Mouse (Mus musculus) lung, adult 2 months (tissue): ENCODE data around the gene Sun1. TPM values are rescaled to one million over a fixed set of nuclear protein-coding genes. Genes with fewer than 3 reads are reported as not detected.

Experiments
- DNase-seq: peaks from one replicate; pipeline ENCODE4 v3.0.0; 2022
- H3K4me1 ChIP-seq: fragments of 200-500 bp; 2 replicates; pipeline ENCODE4 v1.6.1; 2011; ENCODE audit warnings: low read length; ENCODE audit not compliant: control insufficient read depth, insufficient read depth
- H3K4me3 ChIP-seq: fragments of 200-500 bp; replicated peaks from 2 replicates; pipeline ENCODE3; 2011; ENCODE audit warnings: low read depth, mild to moderate bottlenecking, control low read depth, low read length; ENCODE audit errors: extremely low read depth
- CTCF ChIP-seq: fragments of 200-500 bp; IDR thresholded peaks from 2 replicates; pipeline ENCODE4 v1.5.1; 2011; ENCODE audit warnings: mild to moderate bottlenecking, low read length, control low read depth; ENCODE audit not compliant: insufficient read depth
- POLR2A ChIP-seq: fragments of 200-500 bp; IDR thresholded peaks from 2 replicates; pipeline ENCODE4 v1.6.1; 2011; ENCODE audit warnings: low read depth, mild to moderate bottlenecking, control low read depth, low read length, borderline replicate concordance; ENCODE audit errors: extremely low read depth
- WGBS: fragments of 180-500 bp; shearing (Covaris S2); methylation state at CpG from one replicate; pipeline ENCODE4 v1.1.7; 2018; 5-methylcytosine and 5-hydroxymethylcytosine counted together
- polyA plus RNA-seq: library from polyadenylated mRNA; depleted of rRNA; stranded (reverse); fragments of >200 nt; gene quantifications from 2 replicates; pipeline ENCODE4 v1.2.3, GENCODE M21; 2012

The Sun1 gene
- polyA plus RNA-seq, 1 experiment, result 57.9 TPM

- 71% methylated on average over 11 of the region's 11 CpGs for WGBS
- DNase-seq, result no peak
- no peak overlapping the region for H3K4me3 ChIP-seq
- peaks cover 14% of the 10 kb centered on the region for H3K4me1 ChIP-seq
- no peak for TF ChIP-seq CTCF
- no peak for TF ChIP-seq POLR2A
Observed at GRCm38 (mm10) chr5:139202127-139202526, 1.7 kb downstream of the Sun1 start.

DNA sequence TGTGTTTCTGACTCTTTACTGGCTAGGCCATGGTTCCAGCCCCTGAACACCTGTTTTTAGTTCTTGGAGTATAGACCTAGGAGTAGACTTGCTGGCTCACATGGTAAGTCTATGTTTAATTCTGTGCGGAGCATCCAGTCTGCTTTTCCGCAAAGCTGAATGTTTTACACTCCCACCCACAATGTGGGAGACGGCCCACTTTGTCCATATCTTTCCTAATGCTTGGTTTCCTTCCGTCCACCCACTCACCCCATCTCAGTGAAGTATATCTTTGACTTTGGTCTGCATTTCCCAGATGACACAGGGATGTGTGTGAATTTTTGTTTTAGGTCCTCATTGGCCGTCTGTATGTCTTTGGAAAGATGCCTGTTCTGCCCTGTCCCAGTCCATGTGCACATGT lies 2.9 kb downstream of the Sun1 start:
- Histone ChIP-seq H3K4me3 (no peak overlapping the region), H3K4me1 (peaks cover 10% of the 10 kb centered on the region)
- TF ChIP-seq POLR2A (no peak), CTCF (no peak)
- 87% methylated on average over 5 of the region's 5 CpGs for WGBS
- DNase-seq, result no peak

DNA sequence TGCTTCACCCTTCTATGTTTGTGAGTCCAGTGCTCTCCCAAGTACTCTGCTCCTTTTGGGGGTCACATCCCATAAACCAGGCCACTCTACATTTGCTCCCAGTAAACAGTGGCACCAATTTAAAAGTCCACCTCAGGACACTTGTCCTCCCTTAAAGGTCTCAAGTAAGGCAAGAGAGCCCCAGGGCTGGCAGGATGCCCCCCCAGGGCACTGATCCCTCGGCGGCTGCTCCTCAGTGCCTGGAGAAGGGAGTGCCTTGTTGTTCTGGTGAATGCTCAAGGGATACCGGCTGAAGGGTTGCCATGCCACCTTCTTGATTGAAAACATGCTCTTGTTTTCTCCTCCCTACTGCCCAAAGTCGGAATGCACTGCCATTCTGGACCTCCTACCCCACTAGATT lies 5.6 kb downstream of the Sun1 start:
- 47% methylated on average over 4 of the region's 4 CpGs for whole genome bisulfite sequencing

DNA sequence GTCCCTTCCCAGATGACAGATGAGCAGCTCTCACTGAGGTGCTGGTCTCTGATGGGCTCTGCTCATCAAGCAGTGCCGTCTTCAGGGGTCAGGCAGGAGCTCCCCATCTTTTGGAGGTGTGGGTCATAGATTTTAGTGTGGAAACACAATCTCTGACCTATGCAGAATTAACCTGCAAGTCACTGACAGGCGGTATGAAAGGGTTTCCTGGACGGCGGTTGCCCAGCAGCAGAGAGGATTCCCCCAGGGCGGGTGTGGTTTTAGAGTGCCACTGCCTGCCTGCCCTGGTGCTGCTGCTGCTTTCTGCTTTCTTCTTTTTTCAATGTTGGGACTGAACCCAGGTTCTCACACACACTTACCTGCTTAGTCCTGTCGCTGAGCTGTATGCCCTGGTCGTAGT lies 6.1 kb downstream of the Sun1 start:
- DNase-seq, result no peak
- Histone ChIP-seq H3K4me3 (no peak overlapping the region), H3K4me1 (peaks cover 4% of the 10 kb centered on the region; the same call in 1 of the 2 replicates)
- TF ChIP-seq POLR2A (no peak), CTCF (no peak)
- WGBS, result 46% methylated on average over 7 of the region's 7 CpGs

More for the DNA sequence above, 5.6 kb downstream of the Sun1 start:
- no peak overlapping the region for H3K4me3 ChIP-seq
- no peak for DNase-seq
- H3K4me1 ChIP-seq, result peaks cover 7% of the 10 kb centered on the region; the same call in 1 of the 2 replicates
- TF ChIP-seq POLR2A (no peak), CTCF (no peak)

GRCm38 (mm10) chr5:139208183-139208582 lies 7.7 kb downstream of the Sun1 start:
- no peak for DNase-seq
- Histone ChIP-seq H3K4me3 (no peak overlapping the region), H3K4me1 (peaks cover 9% of the 10 kb centered on the region)
- TF ChIP-seq CTCF, result no peak
- TF ChIP-seq POLR2A, result no peak

- Histone ChIP-seq H3K4me1 (peaks cover 9% of the 10 kb centered on the region), H3K4me3 (no peak overlapping the region)
- peak; percentile 61 for TF ChIP-seq CTCF
- TF ChIP-seq POLR2A, result no peak
- 83% methylated on average over 10 of the region's 10 CpGs for WGBS
- DNase-seq, result no peak
Observed at GRCm38 (mm10) chr5:139208871-139209684, 8.6 kb downstream of the Sun1 start.

DNA sequence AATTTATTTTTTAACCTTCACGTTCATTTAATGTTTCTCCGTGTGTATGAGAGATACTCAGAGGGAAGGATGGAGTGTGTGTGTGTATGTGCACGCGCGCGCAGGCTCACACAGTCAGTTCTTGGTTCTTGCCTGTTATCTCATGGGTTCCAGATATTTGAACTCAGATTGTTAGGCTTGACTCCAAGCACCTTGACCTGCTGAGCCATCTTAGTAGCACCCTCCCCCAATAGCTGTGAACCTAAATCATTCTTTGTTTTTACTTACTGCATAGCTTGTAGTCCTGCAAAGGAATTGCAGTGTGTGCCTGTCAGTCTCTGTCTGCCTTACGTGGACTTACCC lies 9.2 kb downstream of the Sun1 start:
- WGBS, result 92% methylated on average over 7 of the region's 7 CpGs
- H3K4me1 ChIP-seq, result peaks cover 9% of the 10 kb centered on the region
- no peak for TF ChIP-seq POLR2A
- no peak for TF ChIP-seq CTCF
- no peak overlapping the region for H3K4me3 ChIP-seq
- DNase-seq, result no peak

GRCm38 (mm10) chr5:139211737-139212385 lies 11.4 kb downstream of the Sun1 start:
- DNase-seq, result no peak
- H3K4me3 ChIP-seq, result no peak overlapping the region
- peaks cover 6% of the 10 kb centered on the region for H3K4me1 ChIP-seq
- WGBS, result 68% methylated on average over 11 of the region's 11 CpGs
- no peak for TF ChIP-seq CTCF
- TF ChIP-seq POLR2A, result no peak

- no peak for DNase-seq
- TF ChIP-seq CTCF (no peak), POLR2A (no peak)
- H3K4me1 ChIP-seq, result peaks cover 6% of the 10 kb centered on the region
- H3K4me3 ChIP-seq, result no peak overlapping the region
Observed at GRCm38 (mm10) chr5:139214298-139214697, 13.9 kb downstream of the Sun1 start.

GRCm38 (mm10) chr5:139215184-139215583 lies 14.7 kb downstream of the Sun1 start:
- Histone ChIP-seq H3K4me3 (no peak overlapping the region), H3K4me1 (peaks cover 7% of the 10 kb centered on the region)
- DNase-seq, result no peak
- 96% methylated on average over 5 of the region's 5 CpGs for WGBS
- TF ChIP-seq POLR2A, result no peak
- no peak for TF ChIP-seq CTCF
